Mouse (Mus musculus) adrenal gland, postnatal 10 days (tissue): ENCODE measurements at regions not wholly inside any gene's neighbourhood (a gene's known extent, or its start where the extent isn't known, plus 50 kb on each side); places are given as distances from the start of the nearest gene placed in this dataset.
"Not testable (repeated sequence)": the region's sequence is repeated elsewhere in the genome, so short reads cannot be mapped to it uniquely, and the experiment has no call there.

Source experiments
- DNase-seq: peaks from one replicate; pipeline ENCODE4 v3.0.0; 2021; ENCODE audit warnings: mixed read lengths

GRCm38 (mm10) chr9:76407549-76407948 is 83.9 kb upstream of the Hcrtr2 start:
- no peak for DNase-seq

DNA sequence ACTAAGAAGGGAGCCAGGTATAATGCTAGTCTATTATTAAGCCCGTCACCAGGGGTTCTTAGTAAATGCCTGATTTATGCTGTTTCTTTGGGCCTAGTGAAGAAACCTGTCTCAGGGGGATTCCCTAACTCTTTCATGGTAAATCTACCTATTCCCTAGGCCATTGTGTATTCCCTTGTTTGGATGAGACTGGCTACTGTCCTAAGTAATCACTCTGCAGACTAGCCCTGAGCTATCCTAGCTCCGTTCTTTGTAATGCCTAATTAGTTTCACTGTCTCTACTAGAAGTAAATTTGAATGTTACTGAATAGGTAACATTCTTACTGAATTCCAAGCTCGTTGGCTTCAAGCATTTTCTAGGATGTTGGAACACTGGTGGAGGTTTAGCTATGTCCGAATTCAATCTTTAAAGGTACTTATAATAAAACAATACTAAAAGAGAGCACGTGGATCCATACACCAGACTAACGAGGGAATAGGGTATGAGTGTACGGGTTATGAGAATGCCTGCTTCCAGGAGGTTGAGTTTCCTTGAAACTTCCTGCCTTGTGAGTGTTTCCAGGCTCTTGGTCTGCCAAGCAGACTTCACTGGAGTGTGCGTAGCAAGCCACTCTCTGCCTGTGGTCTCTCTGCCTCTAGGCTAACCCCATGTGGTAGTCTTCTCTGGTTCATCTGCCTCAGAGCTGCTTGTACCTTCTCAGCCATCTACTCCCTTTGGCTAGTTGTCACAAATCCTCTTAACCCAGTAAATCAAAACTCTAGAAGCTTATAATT is 78.4 kb upstream of the Hcrtr2 start:
- not testable (repeated sequence) for DNase-seq

DNA sequence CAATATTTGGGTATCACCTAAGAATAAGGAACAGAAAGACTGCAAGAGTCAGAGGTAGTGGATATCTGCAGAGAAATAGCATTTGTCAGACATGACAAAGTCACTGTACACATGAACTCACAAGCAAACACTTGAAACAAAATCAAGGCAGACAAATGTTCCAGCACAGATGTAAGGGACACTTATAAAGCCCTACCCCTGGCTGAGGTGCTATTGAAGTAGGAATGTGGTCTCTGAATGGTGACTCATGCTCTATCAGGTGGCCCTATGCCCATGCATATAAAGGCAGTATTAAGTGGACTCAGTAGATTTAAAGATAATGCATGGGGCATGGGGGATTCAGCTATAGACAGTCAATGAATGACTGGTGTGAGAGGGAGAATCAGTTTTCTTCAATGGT is 77.2 kb upstream of the Hcrtr2 start:
- no peak for DNase-seq

- no peak for DNase-seq
These were observed 70.1 kb upstream of the Hcrtr2 start for GRCm38 (mm10) chr9:76393763-76394162.

DNA sequence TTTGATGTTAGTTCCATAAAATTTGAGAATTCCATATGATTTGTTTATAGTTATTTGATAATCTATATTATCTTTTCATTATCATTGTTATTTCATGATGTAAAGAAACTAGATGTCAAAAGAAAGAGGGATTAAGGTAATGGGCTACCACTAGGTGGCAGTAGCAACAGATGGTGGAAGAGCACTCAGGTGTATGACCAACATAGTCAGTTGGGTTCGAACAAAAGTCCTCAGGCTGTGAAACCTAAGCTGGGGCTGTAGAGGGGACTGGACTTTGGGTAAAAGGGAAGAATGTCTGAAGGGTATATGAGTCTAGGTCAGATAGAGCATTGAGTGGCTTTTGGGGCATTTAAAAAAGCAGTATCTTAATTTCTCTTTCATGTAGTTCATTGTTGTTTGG is 67.2 kb upstream of the Hcrtr2 start:
- peak; percentile 54 for DNase-seq
